Mouse (Mus musculus): ENCODE measurements around the gene Ccnt2.
A peak's percentile ranks its signal among the peaks of the same experiment; 100 is the strongest.

Ccnt2 gene

GRCm38 (mm10) chr1:127780142-127780541 is 6.2 kb downstream of the Ccnt2 start:
- Histone ChIP-seq H3K36me3 (ENCODE audit: insufficient read depth, low read length) (peaks cover 54% of the 10 kb centered on the region), H3K4me1 (replicated peaks; ENCODE audit: low read depth, low read length) (peaks cover 97% of the 10 kb centered on the region), H3K9me3 (ENCODE audit: low read length) (no peaks in the 10 kb centered on the region), H3K4me3 (replicated peaks; ENCODE audit: low read length) (peak overlapping the region; percentile 24), H3K27me3 (ENCODE audit: insufficient read depth, low read length) (no peaks in the 10 kb centered on the region)
- TF ChIP-seq NANOG (IDR thresholded peaks at IDR 0.05; ENCODE audit: borderline replicate concordance, low read length): no peak
- no peak for TF ChIP-seq CTCF (conservative IDR thresholded peaks at IDR 0.05; ENCODE audit: low read length)
- TF ChIP-seq POU5F1 (IDR thresholded peaks at IDR 0.05; ENCODE audit: borderline replicate concordance, low read length): no peak

GRCm38 (mm10) chr1:127780849-127781248 is 6.9 kb downstream of the Ccnt2 start:
- Histone ChIP-seq H3K36me3 (ENCODE audit: insufficient read depth, low read length) (peaks cover 60% of the 10 kb centered on the region), H3K9me3 (ENCODE audit: low read length) (no peaks in the 10 kb centered on the region), H3K27me3 (ENCODE audit: insufficient read depth, low read length) (no peaks in the 10 kb centered on the region), H3K4me1 (replicated peaks; ENCODE audit: low read depth, low read length) (peaks cover 97% of the 10 kb centered on the region), H3K4me3 (replicated peaks; ENCODE audit: low read length) (peak overlapping the region; percentile 30)
- TF ChIP-seq NANOG (IDR thresholded peaks at IDR 0.05; ENCODE audit: borderline replicate concordance, low read length) (no peak), POU5F1 (IDR thresholded peaks at IDR 0.05; ENCODE audit: borderline replicate concordance, low read length) (no peak)

DNA sequence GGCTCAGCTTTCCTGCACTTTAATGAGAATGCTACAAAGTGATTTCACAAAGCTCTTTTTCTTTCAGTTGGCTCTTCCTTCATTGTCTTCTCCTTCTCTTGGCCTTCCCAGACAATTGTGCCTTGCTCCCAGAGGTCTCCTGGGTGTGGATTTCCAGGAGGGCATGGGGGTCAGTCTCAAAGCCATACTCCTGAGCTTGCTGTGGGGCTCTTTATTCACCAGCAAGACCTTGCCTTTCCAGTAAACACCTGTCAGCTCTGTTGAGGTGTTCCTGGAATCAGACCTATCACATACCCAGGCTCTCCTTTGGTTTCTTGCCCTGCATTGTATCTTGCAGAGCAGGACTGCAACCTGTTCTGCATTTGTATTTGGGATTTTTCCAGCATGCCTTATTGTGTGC is 9.9 kb downstream of the Ccnt2 start:
- TF ChIP-seq CTCF (conservative IDR thresholded peaks at IDR 0.05; ENCODE audit: low read length) (no peak), NANOG (IDR thresholded peaks at IDR 0.05; ENCODE audit: borderline replicate concordance, low read length) (no peak), POU5F1 (IDR thresholded peaks at IDR 0.05; ENCODE audit: borderline replicate concordance, low read length) (no peak)
- peaks cover 53% of the 10 kb centered on the region for H3K36me3 ChIP-seq (ENCODE audit: insufficient read depth, low read length)
- no peaks in the 10 kb centered on the region for H3K27me3 ChIP-seq (ENCODE audit: insufficient read depth, low read length)
- H3K9me3 ChIP-seq (ENCODE audit: low read length): no peaks in the 10 kb centered on the region
- peaks cover 99% of the 10 kb centered on the region for H3K4me1 ChIP-seq (replicated peaks; ENCODE audit: low read depth, low read length)
- 0 out of 2 replicates have a peak overlapping the region, but pooled peaks have one; percentile 11 for H3K4me3 ChIP-seq (replicated peaks; ENCODE audit: low read length)

DNA sequence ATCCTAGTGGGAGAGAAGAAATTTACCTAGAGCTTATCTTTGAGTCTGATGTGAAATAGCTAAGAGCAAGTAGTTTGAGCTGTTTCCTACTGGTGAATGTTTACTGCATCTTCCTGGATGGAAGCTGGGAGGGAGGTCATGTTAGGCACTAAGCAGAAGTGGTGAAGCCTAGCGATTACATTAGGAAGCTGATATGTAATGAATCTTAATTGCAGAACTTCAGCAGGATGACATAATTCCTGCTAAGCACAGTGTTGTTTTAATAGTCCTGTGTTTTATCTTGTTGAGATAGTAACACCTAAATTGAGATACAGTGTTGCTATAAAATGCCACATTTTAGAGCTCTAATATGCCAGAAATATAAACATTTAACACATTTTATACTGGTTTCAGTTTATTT is 11.9 kb downstream of the Ccnt2 start:
- Histone ChIP-seq H3K27me3 (ENCODE audit: insufficient read depth, low read length) (no peaks in the 10 kb centered on the region), H3K4me3 (replicated peaks; ENCODE audit: low read length) (no peak overlapping the region), H3K36me3 (ENCODE audit: insufficient read depth, low read length) (peaks cover 57% of the 10 kb centered on the region), H3K9me3 (ENCODE audit: low read length) (no peaks in the 10 kb centered on the region), H3K4me1 (replicated peaks; ENCODE audit: low read depth, low read length) (peaks cover 98% of the 10 kb centered on the region)
- TF ChIP-seq POU5F1 (IDR thresholded peaks at IDR 0.05; ENCODE audit: borderline replicate concordance, low read length) (no peak), CTCF (conservative IDR thresholded peaks at IDR 0.05; ENCODE audit: low read length) (no peak), NANOG (IDR thresholded peaks at IDR 0.05; ENCODE audit: borderline replicate concordance, low read length) (no peak)

- Histone ChIP-seq H3K27me3 (ENCODE audit: insufficient read depth, low read length) (no peaks in the 10 kb centered on the region), H3K9me3 (ENCODE audit: low read length) (no peaks in the 10 kb centered on the region), H3K36me3 (ENCODE audit: insufficient read depth, low read length) (peaks cover 66% of the 10 kb centered on the region), H3K4me3 (replicated peaks; ENCODE audit: low read length) (no peak overlapping the region), H3K4me1 (replicated peaks; ENCODE audit: low read depth, low read length) (peaks cover 71% of the 10 kb centered on the region)
- TF ChIP-seq POU5F1 (IDR thresholded peaks at IDR 0.05; ENCODE audit: borderline replicate concordance, low read length) (no peak), NANOG (IDR thresholded peaks at IDR 0.05; ENCODE audit: borderline replicate concordance, low read length) (no peak), CTCF (conservative IDR thresholded peaks at IDR 0.05; ENCODE audit: low read length) (no peak)
Measured at GRCm38 (mm10) chr1:127788943-127789342, 15.0 kb downstream of the Ccnt2 start.

DNA sequence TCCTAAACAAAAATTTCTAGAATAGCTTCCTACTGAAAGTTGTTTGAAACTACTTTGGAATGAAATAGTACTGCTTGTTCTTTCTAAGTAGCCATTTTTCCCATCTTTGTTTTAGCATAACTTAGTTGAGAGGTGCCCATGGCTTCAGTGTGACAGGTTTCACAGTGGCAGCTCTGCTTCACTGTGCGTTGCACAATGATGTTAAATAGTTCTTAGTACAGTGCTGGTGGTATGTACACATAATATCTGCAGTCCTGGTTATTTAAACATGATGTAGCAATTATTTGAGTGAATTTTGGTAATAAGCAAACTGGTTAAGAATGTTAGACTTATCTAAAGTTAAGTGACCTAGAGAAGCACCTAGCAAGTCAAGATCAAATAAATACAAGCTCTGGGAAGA is 19.5 kb downstream of the Ccnt2 start:
- Histone ChIP-seq H3K27me3 (ENCODE audit: insufficient read depth, low read length) (no peaks in the 10 kb centered on the region), H3K4me1 (replicated peaks; ENCODE audit: low read depth, low read length) (peaks cover 34% of the 10 kb centered on the region), H3K4me3 (replicated peaks; ENCODE audit: low read length) (no peak overlapping the region), H3K9me3 (ENCODE audit: low read length) (no peaks in the 10 kb centered on the region), H3K36me3 (ENCODE audit: insufficient read depth, low read length) (peaks cover 82% of the 10 kb centered on the region)
- TF ChIP-seq POU5F1 (IDR thresholded peaks at IDR 0.05; ENCODE audit: borderline replicate concordance, low read length): no peak
- TF ChIP-seq NANOG (IDR thresholded peaks at IDR 0.05; ENCODE audit: borderline replicate concordance, low read length): no peak
- TF ChIP-seq CTCF (conservative IDR thresholded peaks at IDR 0.05; ENCODE audit: low read length): no peak

DNA sequence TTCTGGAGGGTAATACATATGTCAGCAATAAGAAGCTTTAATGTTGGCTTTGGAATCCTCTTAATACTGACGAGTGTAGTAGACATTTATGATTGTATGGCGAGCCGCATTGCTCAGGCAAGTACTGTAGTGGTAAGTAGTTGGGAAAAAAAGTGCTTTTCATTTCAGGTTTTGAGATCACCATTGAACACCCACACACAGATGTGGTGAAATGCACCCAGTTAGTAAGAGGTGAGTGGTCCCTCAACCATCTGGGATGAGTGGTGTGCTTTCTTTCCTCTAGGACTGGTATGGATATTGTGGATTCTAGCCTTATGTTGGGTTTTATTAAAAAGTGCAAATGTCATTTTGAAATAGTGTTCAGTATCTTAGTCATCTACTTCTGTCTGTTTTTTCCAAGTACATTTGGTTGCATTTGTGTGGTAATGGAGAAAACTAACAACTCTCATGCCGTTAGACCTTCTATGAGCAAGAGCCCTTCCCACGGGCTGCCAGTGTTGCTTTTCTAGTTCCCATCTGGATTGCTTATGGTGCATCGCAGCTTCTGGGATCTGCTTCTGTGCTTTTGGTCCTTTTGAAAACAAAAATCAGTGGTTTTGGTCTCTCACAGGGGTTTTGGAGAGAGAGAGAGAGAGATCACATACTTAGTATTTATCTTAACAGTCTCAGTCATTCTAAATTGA is 21.3 kb downstream of the Ccnt2 start:
- Histone ChIP-seq H3K9me3 (ENCODE audit: low read length) (no peaks in the 10 kb centered on the region), H3K4me3 (replicated peaks; ENCODE audit: low read length) (no peak overlapping the region), H3K4me1 (replicated peaks; ENCODE audit: low read depth, low read length) (peaks cover 20% of the 10 kb centered on the region), H3K36me3 (ENCODE audit: insufficient read depth, low read length) (peaks cover 82% of the 10 kb centered on the region), H3K27me3 (ENCODE audit: insufficient read depth, low read length) (no peaks in the 10 kb centered on the region)
- no peak for TF ChIP-seq POU5F1 (IDR thresholded peaks at IDR 0.05; ENCODE audit: borderline replicate concordance, low read length)
- no peak for TF ChIP-seq CTCF (conservative IDR thresholded peaks at IDR 0.05; ENCODE audit: low read length)
- no peak for TF ChIP-seq NANOG (IDR thresholded peaks at IDR 0.05; ENCODE audit: borderline replicate concordance, low read length)

DNA sequence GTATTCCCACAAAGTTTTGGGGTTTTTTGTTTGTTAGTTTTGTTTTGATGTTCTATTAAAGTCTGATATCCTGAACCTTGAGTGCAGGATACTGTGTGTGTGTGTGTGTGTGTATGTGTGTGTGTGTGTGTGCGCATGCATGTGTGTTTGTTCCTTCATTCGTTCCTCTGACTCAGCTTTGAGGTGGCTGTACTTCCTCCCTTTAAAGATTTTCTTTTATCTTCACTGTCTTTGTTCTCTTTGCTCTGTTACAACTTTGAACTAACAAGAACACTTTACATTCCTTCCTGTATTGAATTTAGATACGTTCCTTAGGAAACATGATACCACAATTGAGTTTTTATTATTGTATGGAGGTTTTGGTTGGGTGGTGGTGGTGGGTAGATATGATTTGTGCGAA is 22.4 kb downstream of the Ccnt2 start:
- H3K4me1 ChIP-seq (replicated peaks; ENCODE audit: low read depth, low read length): peaks cover 11% of the 10 kb centered on the region
- H3K36me3 ChIP-seq (ENCODE audit: insufficient read depth, low read length): peaks cover 83% of the 10 kb centered on the region
- TF ChIP-seq POU5F1 (IDR thresholded peaks at IDR 0.05; ENCODE audit: borderline replicate concordance, low read length) (no peak), NANOG (IDR thresholded peaks at IDR 0.05; ENCODE audit: borderline replicate concordance, low read length) (no peak), CTCF (conservative IDR thresholded peaks at IDR 0.05; ENCODE audit: low read length) (no peak)
- H3K27me3 ChIP-seq (ENCODE audit: insufficient read depth, low read length): no peaks in the 10 kb centered on the region
- H3K9me3 ChIP-seq (ENCODE audit: low read length): no peaks in the 10 kb centered on the region
- no peak overlapping the region for H3K4me3 ChIP-seq (replicated peaks; ENCODE audit: low read length)

DNA sequence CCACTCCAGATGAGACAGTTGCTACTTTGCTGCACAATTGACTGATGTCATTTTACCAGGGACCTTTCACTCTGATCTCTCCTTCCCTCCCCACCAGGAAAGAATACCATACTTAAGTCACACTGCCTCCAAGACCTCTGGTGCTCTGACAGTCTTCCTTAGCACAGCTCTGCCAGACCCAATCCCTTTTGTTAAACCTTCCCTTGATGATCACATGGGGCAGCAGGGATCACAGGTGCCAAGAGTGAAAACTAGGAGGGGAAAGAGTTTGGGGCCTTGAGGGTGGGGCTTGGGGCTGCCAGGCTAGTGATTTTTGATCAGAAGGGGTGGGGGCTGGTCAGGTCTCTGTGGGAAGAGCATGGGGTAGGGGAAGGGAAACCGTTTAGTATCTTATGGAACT is 22.8 kb downstream of the Ccnt2 start:
- no peaks in the 10 kb centered on the region for H3K27me3 ChIP-seq (ENCODE audit: insufficient read depth, low read length)
- peaks cover 11% of the 10 kb centered on the region for H3K4me1 ChIP-seq (replicated peaks; ENCODE audit: low read depth, low read length)
- TF ChIP-seq POU5F1 (IDR thresholded peaks at IDR 0.05; ENCODE audit: borderline replicate concordance, low read length) (no peak), NANOG (IDR thresholded peaks at IDR 0.05; ENCODE audit: borderline replicate concordance, low read length) (no peak), CTCF (conservative IDR thresholded peaks at IDR 0.05; ENCODE audit: low read length) (no peak)
- H3K4me3 ChIP-seq (replicated peaks; ENCODE audit: low read length): no peak overlapping the region
- no peaks in the 10 kb centered on the region for H3K9me3 ChIP-seq (ENCODE audit: low read length)
- H3K36me3 ChIP-seq (ENCODE audit: insufficient read depth, low read length): peaks cover 83% of the 10 kb centered on the region
